Mouse (Mus musculus) heart, postnatal 14 days (tissue): ENCODE data around the gene Cdc42ep3. TPM values are rescaled to one million over a fixed set of nuclear protein-coding genes. Genes with fewer than 3 reads are reported as not detected.

Experiments
- DNase-seq, 2 experiments: peaks; one replicate each; pipeline ENCODE4 v3.0.0; 2021 to 2022
- intact Hi-C: fragments of 180-260 bp; cut with DNase I; formaldehyde crosslinking; loops from one replicate; pipeline ENCODE4 v1.15.1; 2025
- total RNA-seq, 2 experiments: library from RNA; stranded (reverse); gene quantifications; 2 replicates each; pipeline ENCODE4 v1.2.3; 2021

The Cdc42ep3 gene
- total RNA-seq, 2 experiments from 2014 or later = 28.3 to 36.2 TPM

- intact Hi-C loops = no loop called here
- DNase-seq = no peak
These were observed 55.0 kb downstream of the Cdc42ep3 start for GRCm38 (mm10) chr17:79299925-79300324.

GRCm38 (mm10) chr17:79298968-79299367 lies 55.9 kb downstream of the Cdc42ep3 start:
- intact Hi-C loops = no loop called here
- DNase-seq = no peak

- peak in 1 of 2 experiments; percentile 8 for DNase-seq
- intact Hi-C loops = no loop called here
These were observed 59.0 kb downstream of the Cdc42ep3 start for GRCm38 (mm10) chr17:79295926-79296325.

GRCm38 (mm10) chr17:79291672-79292071 lies 63.2 kb downstream of the Cdc42ep3 start:
- intact Hi-C loops = no loop called here
- DNase-seq = no peak

- no peak for DNase-seq
- intact Hi-C loops = no loop called here
These were observed 64.2 kb downstream of the Cdc42ep3 start for GRCm38 (mm10) chr17:79290697-79291096.

GRCm38 (mm10) chr17:79287302-79287701 lies 67.6 kb downstream of the Cdc42ep3 start:
- intact Hi-C loops = no loop called here
- peak in 1 of 2 experiments; percentile 20 for DNase-seq

GRCm38 (mm10) chr17:79285030-79285601 lies 69.8 kb downstream of the Cdc42ep3 start:
- intact Hi-C loops = no loop called here
- DNase-seq = no peak
